Mouse (Mus musculus): ENCODE results near the gene Nxf3. TPM values are rescaled to one million over a fixed set of nuclear protein-coding genes. Genes with fewer than 3 reads are reported as not detected.
"Not testable (repeated sequence)": the region's sequence is repeated elsewhere in the genome, so short reads cannot be mapped to it uniquely, and the experiment has no call there.

The Nxf3 gene
- polyA plus RNA-seq, 1 experiment from 2014 or later: 0.09 TPM

- Histone ChIP-seq H3K9ac (replicated peaks; ENCODE audit: low read depth, low read length) (no peak overlapping the region), H3K4me1 (replicated peaks; ENCODE audit: control insufficient read depth, insufficient read depth, low read length) (no peaks in the 10 kb centered on the region), H3K36me3 (ENCODE audit: control insufficient read depth, insufficient read depth) (no peaks in the 10 kb centered on the region), H3K4me2 (ENCODE audit: low read length) (no peak overlapping the region), H3K4me3 (replicated peaks; ENCODE audit: low read length) (no peak overlapping the region), H3K27ac (ENCODE audit: low read length) (no peak overlapping the region), H3K9me3 (ENCODE audit: control insufficient read depth, low read length) (no peaks in the 10 kb centered on the region), H3K27me3 (replicated peaks; ENCODE audit: control insufficient read depth, insufficient read depth, low read length) (no peaks in the 10 kb centered on the region)
- no peak for ATAC-seq
- 61% methylated on average over 2 of the region's 2 CpGs for WGBS
Measured at GRCm38 (mm10) chrX:136092497-136093279, 7.6 kb upstream of the Nxf3 start.

- H3K4me3 ChIP-seq (replicated peaks; ENCODE audit: low read length): peak within 1 kb of the TSS; percentile 52
Measured at GRCm38 (mm10) chrX:136068020-136068419, 17.0 kb downstream of the Nxf3 start, which contains the start of gene Bex2. Gene Bex2, minus strand, starts transcription at chrX:136068236.

GRCm38 (mm10) chrX:136067201-136067991 is 17.7 kb downstream of the Nxf3 start:
- not testable (repeated sequence) for H3K4me1 ChIP-seq (replicated peaks; ENCODE audit: control insufficient read depth, insufficient read depth, low read length); H3K27me3 ChIP-seq (replicated peaks; ENCODE audit: control insufficient read depth, insufficient read depth, low read length); H3K9me3 ChIP-seq (ENCODE audit: control insufficient read depth, low read length); H3K36me3 ChIP-seq (ENCODE audit: control insufficient read depth, insufficient read depth)
- Histone ChIP-seq H3K4me3 (replicated peaks; ENCODE audit: low read length) (peak overlapping the region; percentile 52), H3K4me2 (ENCODE audit: low read length) (peak overlapping the region; percentile 53), H3K9ac (replicated peaks; ENCODE audit: low read depth, low read length) (peak overlapping the region; percentile 60), H3K27ac (ENCODE audit: low read length) (peak overlapping the region; percentile 81)
- WGBS: 31% methylated on average over 12 of the region's 48 CpGs
- peak; percentile 78 for ATAC-seq

More at GRCm38 (mm10) chrX:136068020-136068419, 17.0 kb downstream of the Nxf3 start, which contains the start of gene Bex2:
- H3K36me3 ChIP-seq (ENCODE audit: control insufficient read depth, insufficient read depth); H3K4me1 ChIP-seq (replicated peaks; ENCODE audit: control insufficient read depth, insufficient read depth, low read length); H3K27me3 ChIP-seq (replicated peaks; ENCODE audit: control insufficient read depth, insufficient read depth, low read length); H3K9me3 ChIP-seq (ENCODE audit: control insufficient read depth, low read length): not testable (repeated sequence)
- H3K27ac ChIP-seq (ENCODE audit: low read length): peak within 1 kb of the TSS; percentile 81
- WGBS: 0% methylated on average over 8 of the region's 32 CpGs
- peak; percentile 96 for ATAC-seq
- H3K9ac ChIP-seq (replicated peaks; ENCODE audit: low read depth, low read length): peak within 1 kb of the TSS; percentile 60
- H3K4me2 ChIP-seq (ENCODE audit: low read length): peak within 1 kb of the TSS; percentile 53

GRCm38 (mm10) chrX:136060698-136061097 is 24.4 kb downstream of the Nxf3 start:
- no peaks in the 10 kb centered on the region for H3K9me3 ChIP-seq (ENCODE audit: control insufficient read depth, low read length)
- H3K27me3 ChIP-seq (replicated peaks; ENCODE audit: control insufficient read depth, insufficient read depth, low read length): no peaks in the 10 kb centered on the region
- no peak overlapping the region for H3K4me3 ChIP-seq (replicated peaks; ENCODE audit: low read length)
- no peaks in the 10 kb centered on the region for H3K36me3 ChIP-seq (ENCODE audit: control insufficient read depth, insufficient read depth)
- ATAC-seq: no peak
- H3K27ac ChIP-seq (ENCODE audit: low read length): no peak overlapping the region
- no peak overlapping the region for H3K9ac ChIP-seq (replicated peaks; ENCODE audit: low read depth, low read length)
- H3K4me2 ChIP-seq (ENCODE audit: low read length): no peak overlapping the region
- no peaks in the 10 kb centered on the region for H3K4me1 ChIP-seq (replicated peaks; ENCODE audit: control insufficient read depth, insufficient read depth, low read length)
- WGBS: 100% methylated on average over 1 of the region's 1 CpGs

- Histone ChIP-seq H3K4me3 (replicated peaks; ENCODE audit: low read length) (no peak overlapping the region), H3K4me2 (ENCODE audit: low read length) (no peak overlapping the region), H3K36me3 (ENCODE audit: control insufficient read depth, insufficient read depth) (no peaks in the 10 kb centered on the region), H3K27ac (ENCODE audit: low read length) (no peak overlapping the region), H3K9me3 (ENCODE audit: control insufficient read depth, low read length) (no peaks in the 10 kb centered on the region), H3K9ac (replicated peaks; ENCODE audit: low read depth, low read length) (no peak overlapping the region), H3K4me1 (replicated peaks; ENCODE audit: control insufficient read depth, insufficient read depth, low read length) (no peaks in the 10 kb centered on the region), H3K27me3 (replicated peaks; ENCODE audit: control insufficient read depth, insufficient read depth, low read length) (no peaks in the 10 kb centered on the region)
- no peak for ATAC-seq
- 72% methylated on average over 2 of the region's 2 CpGs for WGBS
Measured at GRCm38 (mm10) chrX:136051219-136051618, 33.8 kb downstream of the Nxf3 start.

- Histone ChIP-seq H3K27me3 (replicated peaks; ENCODE audit: control insufficient read depth, insufficient read depth, low read length) (no peaks in the 10 kb centered on the region), H3K27ac (ENCODE audit: low read length) (no peak overlapping the region), H3K36me3 (ENCODE audit: control insufficient read depth, insufficient read depth) (no peaks in the 10 kb centered on the region), H3K4me1 (replicated peaks; ENCODE audit: control insufficient read depth, insufficient read depth, low read length) (no peaks in the 10 kb centered on the region), H3K4me2 (ENCODE audit: low read length) (no peak overlapping the region), H3K4me3 (replicated peaks; ENCODE audit: low read length) (no peak overlapping the region), H3K9me3 (ENCODE audit: control insufficient read depth, low read length) (no peaks in the 10 kb centered on the region), H3K9ac (replicated peaks; ENCODE audit: low read depth, low read length) (no peak overlapping the region)
- peak; percentile 88 for ATAC-seq
- WGBS: 16% methylated on average over 5 of the region's 5 CpGs
Measured at GRCm38 (mm10) chrX:136047528-136047927, 37.5 kb downstream of the Nxf3 start.

- Histone ChIP-seq H3K36me3 (ENCODE audit: control insufficient read depth, insufficient read depth) (no peaks in the 10 kb centered on the region), H3K4me2 (ENCODE audit: low read length) (no peak overlapping the region), H3K9ac (replicated peaks; ENCODE audit: low read depth, low read length) (no peak overlapping the region), H3K9me3 (ENCODE audit: control insufficient read depth, low read length) (no peaks in the 10 kb centered on the region), H3K4me1 (replicated peaks; ENCODE audit: control insufficient read depth, insufficient read depth, low read length) (no peaks in the 10 kb centered on the region), H3K27ac (ENCODE audit: low read length) (no peak overlapping the region), H3K4me3 (replicated peaks; ENCODE audit: low read length) (no peak overlapping the region), H3K27me3 (replicated peaks; ENCODE audit: control insufficient read depth, insufficient read depth, low read length) (no peaks in the 10 kb centered on the region)
- 76% methylated on average over 1 of the region's 1 CpGs for WGBS
- no peak for ATAC-seq
Measured at GRCm38 (mm10) chrX:136043726-136044125, 41.3 kb downstream of the Nxf3 start.

GRCm38 (mm10) chrX:136032799-136033763 is 52.0 kb downstream of the Nxf3 start, which contains the start of gene Arxes1:
Gene Arxes1, plus strand, starts transcription at chrX:136033367.
- not testable (repeated sequence) for H3K4me1 ChIP-seq (replicated peaks; ENCODE audit: control insufficient read depth, insufficient read depth, low read length); H3K27me3 ChIP-seq (replicated peaks; ENCODE audit: control insufficient read depth, insufficient read depth, low read length); H3K36me3 ChIP-seq (ENCODE audit: control insufficient read depth, insufficient read depth); H3K9ac ChIP-seq (replicated peaks; ENCODE audit: low read depth, low read length); H3K9me3 ChIP-seq (ENCODE audit: control insufficient read depth, low read length); H3K27ac ChIP-seq (ENCODE audit: low read length)
- WGBS: 18% methylated on average over 11 of the region's 49 CpGs
- peak; percentile 94 for ATAC-seq
- peak within 1 kb of the TSS; percentile 34 for H3K4me3 ChIP-seq (replicated peaks; ENCODE audit: low read length)
- H3K4me2 ChIP-seq (ENCODE audit: low read length): peak within 1 kb of the TSS; percentile 45

Data from forebrain, embryonic 16.5 days (tissue).